Mouse (Mus musculus): ENCODE measurements at regions not wholly inside any gene's neighbourhood (a gene's known extent, or its start where the extent isn't known, plus 50 kb on each side); places are given as distances from the start of the nearest gene placed in this dataset.

DNA sequence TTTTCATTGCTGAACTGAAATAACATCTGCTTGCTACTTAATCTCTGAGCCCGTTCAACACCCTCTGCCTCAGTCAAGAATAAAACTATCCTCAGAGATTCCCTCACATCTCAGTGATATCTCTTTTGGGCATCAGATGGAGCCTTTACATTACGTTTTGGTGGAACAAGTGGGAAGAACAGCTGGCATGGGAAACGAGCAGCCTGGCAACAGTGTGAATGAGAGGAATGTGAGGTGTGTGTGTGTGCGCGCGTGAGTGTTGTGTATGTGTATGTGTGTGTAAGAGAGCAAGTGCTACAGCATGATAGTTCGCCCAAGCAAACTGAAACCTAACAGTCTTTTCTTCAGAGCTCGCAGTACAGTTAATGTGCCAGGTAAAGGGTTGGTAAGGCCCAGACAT lies 76.2 kb downstream of the Rasd2 start:
- TF ChIP-seq CTCF (IDR thresholded peaks at IDR 0.05; ENCODE audit: extremely low read depth, insufficient read depth, low read length) (no peak), POLR2A (IDR thresholded peaks at IDR 0.05; ENCODE audit: extremely low read depth, insufficient read depth, low read length) (no peak)
